Mouse (Mus musculus): Measurements from ENCODE around the gene Slc1a7. TPM values are rescaled to one million over a fixed set of nuclear protein-coding genes. Genes with fewer than 3 reads are reported as not detected.

Gene Slc1a7
- polyA plus RNA-seq, 1 experiment from 2014 or later: not detected

GRCm38 (mm10) chr4:107971162-107971561 lies 3.0 kb downstream of the Slc1a7 start:
- Histone ChIP-seq H3K27ac (no peak overlapping the region), H3K4me2 (no peak overlapping the region), H3K27me3 (no peaks in the 10 kb centered on the region), H3K9me3 (no peaks in the 10 kb centered on the region), H3K9ac (no peak overlapping the region), H3K36me3 (no peaks in the 10 kb centered on the region), H3K4me3 (no peak overlapping the region), H3K4me1 (0 out of 2 replicates have a peak, but pooled peaks cover 2% of the 10 kb centered on the region)
- 85% methylated on average over 1 of the region's 1 CpGs for WGBS
- ATAC-seq (ENCODE audit: insufficient number of reproducible peaks, insufficient read depth, low FRiP score, low TSS enrichment, low read depth): no peak

DNA sequence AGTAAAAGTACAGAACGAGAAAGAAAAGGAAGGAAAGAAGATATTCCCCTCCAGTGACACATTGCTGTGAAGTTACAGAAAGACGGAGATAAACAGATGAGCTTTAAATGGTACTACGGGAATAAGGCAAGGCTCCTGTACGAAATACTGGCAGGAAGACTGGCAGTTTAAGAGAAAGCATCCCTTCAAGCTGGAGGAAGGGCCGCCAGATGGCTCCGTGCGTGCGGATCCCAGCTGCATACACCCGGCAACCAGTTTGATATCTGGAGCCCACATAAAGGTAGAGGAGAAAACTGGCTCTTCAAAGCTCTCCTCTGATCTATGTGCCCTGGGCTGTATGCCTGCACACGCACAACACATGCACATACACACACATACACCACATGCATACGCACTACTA lies 6.4 kb downstream of the Slc1a7 start:
- H3K9ac ChIP-seq: no peak overlapping the region
- no peak overlapping the region for H3K4me2 ChIP-seq
- peaks cover 5% of the 10 kb centered on the region; the same call in 1 of the 2 replicates for H3K4me1 ChIP-seq
- H3K27me3 ChIP-seq: no peaks in the 10 kb centered on the region
- ATAC-seq (ENCODE audit: insufficient number of reproducible peaks, insufficient read depth, low FRiP score, low TSS enrichment, low read depth): no peak
- H3K36me3 ChIP-seq: no peaks in the 10 kb centered on the region
- no peak overlapping the region for H3K4me3 ChIP-seq
- WGBS: 62% methylated on average over 11 of the region's 11 CpGs
- H3K9me3 ChIP-seq: no peaks in the 10 kb centered on the region
- H3K27ac ChIP-seq: no peak overlapping the region

- Histone ChIP-seq H3K9me3 (no peaks in the 10 kb centered on the region), H3K4me2 (no peak overlapping the region), H3K27me3 (no peaks in the 10 kb centered on the region), H3K36me3 (no peaks in the 10 kb centered on the region), H3K4me1 (peaks cover 10% of the 10 kb centered on the region; the same call in 1 of the 2 replicates), H3K9ac (no peak overlapping the region), H3K4me3 (no peak overlapping the region), H3K27ac (no peak overlapping the region)
- WGBS: 61% methylated on average over 7 of the region's 7 CpGs
- no peak for ATAC-seq (ENCODE audit: insufficient number of reproducible peaks, insufficient read depth, low FRiP score, low TSS enrichment, low read depth)
Observed at GRCm38 (mm10) chr4:107975004-107975403, 6.9 kb downstream of the Slc1a7 start.

- Histone ChIP-seq H3K27me3 (no peaks in the 10 kb centered on the region), H3K9me3 (no peaks in the 10 kb centered on the region), H3K4me3 (no peak overlapping the region), H3K4me2 (no peak overlapping the region), H3K27ac (no peak overlapping the region), H3K4me1 (peaks cover 20% of the 10 kb centered on the region), H3K9ac (no peak overlapping the region), H3K36me3 (no peaks in the 10 kb centered on the region)
- no peak for ATAC-seq (ENCODE audit: insufficient number of reproducible peaks, insufficient read depth, low FRiP score, low TSS enrichment, low read depth)
- 50% methylated on average over 4 of the region's 4 CpGs for WGBS
Observed at GRCm38 (mm10) chr4:107977593-107977992, 9.5 kb downstream of the Slc1a7 start.

DNA sequence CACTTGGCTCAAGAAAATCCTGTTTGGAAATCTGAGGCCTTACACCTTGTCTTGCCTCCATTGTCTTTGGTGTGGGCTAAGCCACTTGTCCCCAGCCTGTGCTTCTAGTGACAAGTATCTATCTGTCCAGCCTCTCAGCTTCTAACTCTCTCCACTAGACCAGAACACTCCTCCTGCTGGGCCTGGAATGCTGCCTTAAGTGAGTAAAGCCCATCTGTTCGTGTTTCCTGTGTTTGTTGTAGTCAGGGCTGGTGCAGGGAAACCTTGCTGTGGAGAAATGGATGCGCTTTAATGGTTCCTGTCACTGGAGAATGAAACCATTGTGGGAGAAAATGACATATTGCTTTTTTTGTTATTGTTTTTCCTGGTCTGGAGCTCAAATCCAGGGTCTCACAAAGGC lies 11.4 kb downstream of the Slc1a7 start:
- Histone ChIP-seq H3K27me3 (no peaks in the 10 kb centered on the region), H3K9ac (no peak overlapping the region), H3K4me3 (no peak overlapping the region), H3K4me2 (no peak overlapping the region), H3K9me3 (no peaks in the 10 kb centered on the region), H3K27ac (no peak overlapping the region), H3K36me3 (no peaks in the 10 kb centered on the region), H3K4me1 (peaks cover 35% of the 10 kb centered on the region)
- no peak for ATAC-seq (ENCODE audit: insufficient number of reproducible peaks, insufficient read depth, low FRiP score, low TSS enrichment, low read depth)
- WGBS: 35% methylated on average over 2 of the region's 2 CpGs

GRCm38 (mm10) chr4:107980002-107980600 lies 12.0 kb downstream of the Slc1a7 start:
- Histone ChIP-seq H3K4me1 (peaks cover 41% of the 10 kb centered on the region), H3K9me3 (no peaks in the 10 kb centered on the region), H3K4me2 (no peak overlapping the region), H3K27me3 (no peaks in the 10 kb centered on the region), H3K36me3 (no peaks in the 10 kb centered on the region), H3K4me3 (no peak overlapping the region), H3K27ac (no peak overlapping the region), H3K9ac (no peak overlapping the region)
- no peak for ATAC-seq (ENCODE audit: insufficient number of reproducible peaks, insufficient read depth, low FRiP score, low TSS enrichment, low read depth)
- 64% methylated on average over 6 of the region's 6 CpGs for WGBS

DNA sequence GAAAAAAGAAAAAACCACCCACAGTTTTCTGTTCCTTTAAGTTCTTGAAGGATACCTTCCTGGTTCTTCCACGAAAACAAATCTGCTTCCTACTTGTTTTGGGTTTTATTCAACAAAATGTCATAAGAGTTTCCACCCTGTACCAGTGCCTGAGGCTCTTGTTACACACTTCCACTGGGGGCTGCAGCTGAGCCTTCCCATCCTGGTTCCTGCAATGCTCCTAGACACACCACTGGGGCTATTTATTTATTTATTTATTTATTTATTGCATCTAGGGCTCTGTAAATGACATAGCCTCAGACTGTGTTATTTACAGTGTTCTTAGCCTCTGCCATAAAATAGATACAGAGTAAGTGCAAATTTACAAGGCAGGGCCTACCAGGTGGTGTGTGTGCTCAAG lies 15.6 kb downstream of the Slc1a7 start:
- H3K4me1 ChIP-seq: peaks cover 51% of the 10 kb centered on the region
- no peak for ATAC-seq (ENCODE audit: insufficient number of reproducible peaks, insufficient read depth, low FRiP score, low TSS enrichment, low read depth)
- H3K27ac ChIP-seq: peak overlapping the region; percentile 93
- no peaks in the 10 kb centered on the region for H3K36me3 ChIP-seq
- H3K9ac ChIP-seq: no peak overlapping the region
- no peak overlapping the region for H3K4me2 ChIP-seq
- no peaks in the 10 kb centered on the region for H3K27me3 ChIP-seq
- WGBS: 50% methylated on average over 1 of the region's 1 CpGs
- H3K4me3 ChIP-seq: no peak overlapping the region
- H3K9me3 ChIP-seq: no peaks in the 10 kb centered on the region

- Histone ChIP-seq H3K36me3 (no peaks in the 10 kb centered on the region), H3K9ac (no peak overlapping the region), H3K4me1 (peaks cover 47% of the 10 kb centered on the region), H3K27ac (peak overlapping the region; percentile 93), H3K27me3 (no peaks in the 10 kb centered on the region), H3K4me2 (peak overlapping the region; percentile 18; the same call in 1 of the 2 replicates), H3K9me3 (no peaks in the 10 kb centered on the region), H3K4me3 (no peak overlapping the region)
- 19% methylated on average over 7 of the region's 7 CpGs for WGBS
- ATAC-seq (ENCODE audit: insufficient number of reproducible peaks, insufficient read depth, low FRiP score, low TSS enrichment, low read depth): peak; percentile 75
Observed at GRCm38 (mm10) chr4:107984282-107984981, 16.3 kb downstream of the Slc1a7 start.

GRCm38 (mm10) chr4:107985812-107986211 lies 17.7 kb downstream of the Slc1a7 start:
- 0 out of 2 replicates have a peak, but pooled peaks cover 5% of the 10 kb centered on the region for H3K27me3 ChIP-seq
- no peaks in the 10 kb centered on the region for H3K36me3 ChIP-seq
- ATAC-seq (ENCODE audit: insufficient number of reproducible peaks, insufficient read depth, low FRiP score, low TSS enrichment, low read depth): no peak
- no peak overlapping the region for H3K4me2 ChIP-seq
- peak overlapping the region; percentile 93 for H3K27ac ChIP-seq
- WGBS: 59% methylated on average over 5 of the region's 5 CpGs
- H3K4me1 ChIP-seq: peaks cover 34% of the 10 kb centered on the region
- no peak overlapping the region for H3K9ac ChIP-seq
- H3K4me3 ChIP-seq: no peak overlapping the region
- H3K9me3 ChIP-seq: no peaks in the 10 kb centered on the region

- Histone ChIP-seq H3K36me3 (no peaks in the 10 kb centered on the region), H3K4me1 (peaks cover 31% of the 10 kb centered on the region), H3K9ac (no peak overlapping the region), H3K4me2 (no peak overlapping the region), H3K27me3 (0 out of 2 replicates have a peak, but pooled peaks cover 5% of the 10 kb centered on the region), H3K4me3 (no peak overlapping the region), H3K9me3 (no peaks in the 10 kb centered on the region), H3K27ac (no peak overlapping the region)
- no peak for ATAC-seq (ENCODE audit: insufficient number of reproducible peaks, insufficient read depth, low FRiP score, low TSS enrichment, low read depth)
- WGBS: 88% methylated on average over 11 of the region's 11 CpGs
Observed at GRCm38 (mm10) chr4:107986386-107987168, 18.4 kb downstream of the Slc1a7 start.

GRCm38 (mm10) chr4:107988931-107989330 lies 20.8 kb downstream of the Slc1a7 start:
- H3K27me3 ChIP-seq: 0 out of 2 replicates have a peak, but pooled peaks cover 5% of the 10 kb centered on the region
- H3K4me2 ChIP-seq: no peak overlapping the region
- peaks cover 27% of the 10 kb centered on the region for H3K4me1 ChIP-seq
- 62% methylated on average over 8 of the region's 8 CpGs for WGBS
- H3K9me3 ChIP-seq: no peaks in the 10 kb centered on the region
- no peak overlapping the region for H3K9ac ChIP-seq
- no peak overlapping the region for H3K27ac ChIP-seq
- no peaks in the 10 kb centered on the region for H3K36me3 ChIP-seq
- ATAC-seq (ENCODE audit: insufficient number of reproducible peaks, insufficient read depth, low FRiP score, low TSS enrichment, low read depth): no peak
- H3K4me3 ChIP-seq: no peak overlapping the region
